Mouse (Mus musculus): ENCODE data around the gene Selenon.
"Not testable (repeated sequence)": the region's sequence is repeated elsewhere in the genome, so short reads cannot be mapped to it uniquely, and the experiment has no call there.

The Selenon gene

DNA sequence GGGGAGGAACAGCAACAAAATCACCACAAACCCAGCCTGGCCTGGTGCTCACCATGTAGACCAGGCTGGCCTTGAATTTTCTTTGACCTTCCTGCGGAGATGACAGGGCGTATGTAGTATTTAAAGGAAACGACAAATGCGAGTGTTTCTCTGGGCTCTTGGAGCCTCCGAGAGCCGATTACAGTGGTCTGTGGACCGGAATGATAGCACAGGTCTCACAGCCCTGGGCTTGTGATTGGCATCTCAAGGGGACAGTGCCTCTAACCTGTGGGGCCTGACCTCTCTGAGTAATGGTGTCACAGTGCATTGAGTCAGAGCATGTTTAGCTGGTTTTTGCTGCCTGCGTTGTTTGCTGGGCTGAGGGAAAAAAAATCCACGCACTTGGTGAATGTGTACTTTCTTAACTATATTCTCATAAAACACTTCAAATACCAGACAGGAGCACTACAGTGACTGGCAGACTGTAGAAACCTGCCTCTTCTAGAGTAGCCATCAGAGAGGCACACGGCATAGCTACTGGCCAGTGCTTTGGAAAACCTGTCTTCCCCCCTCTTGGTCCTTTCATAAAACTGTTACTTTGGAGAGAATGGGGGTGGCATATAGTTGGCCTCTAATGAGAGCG is 37.5 kb downstream of the Selenon start:
- in situ Hi-C loops (cut with MboI; ENCODE audit: unreplicated experiment in 2 of 2): no loop called here

DNA sequence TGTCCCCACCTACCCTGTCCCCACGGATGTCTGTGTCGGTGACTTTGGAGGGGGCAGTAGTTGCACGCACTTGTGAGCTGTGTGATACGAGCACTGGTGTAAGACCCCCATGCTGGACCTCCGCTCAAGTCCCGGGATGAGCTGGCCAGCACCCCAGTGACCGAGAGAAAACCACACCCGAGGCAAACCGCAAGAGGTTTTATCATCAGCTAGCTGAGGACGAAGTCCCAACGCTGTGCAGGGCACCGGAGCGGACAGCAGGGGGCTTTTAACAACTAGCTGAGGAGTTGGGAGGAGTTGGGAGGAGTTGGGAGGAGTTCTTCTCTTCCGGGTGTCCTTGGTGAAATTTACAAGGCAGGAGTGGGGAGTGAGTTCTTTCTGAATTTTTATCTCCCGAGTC is 39.2 kb downstream of the Selenon start:
- in situ Hi-C loops (cut with MboI; ENCODE audit: unreplicated experiment in 2 of 2): no loop called here

- in situ Hi-C loops (cut with MboI; ENCODE audit: unreplicated experiment in 2 of 2): no loop called here
Measured at GRCm38 (mm10) chr4:134511730-134512129, 40.2 kb downstream of the Selenon start.

GRCm38 (mm10) chr4:134510845-134511411 is 41.0 kb downstream of the Selenon start, which contains the start of gene Aunip:
Aunip (plus strand) TSS chr4:134510999.
- in situ Hi-C loops (cut with MboI; ENCODE audit: unreplicated experiment in 2 of 2): no loop called here

DNA sequence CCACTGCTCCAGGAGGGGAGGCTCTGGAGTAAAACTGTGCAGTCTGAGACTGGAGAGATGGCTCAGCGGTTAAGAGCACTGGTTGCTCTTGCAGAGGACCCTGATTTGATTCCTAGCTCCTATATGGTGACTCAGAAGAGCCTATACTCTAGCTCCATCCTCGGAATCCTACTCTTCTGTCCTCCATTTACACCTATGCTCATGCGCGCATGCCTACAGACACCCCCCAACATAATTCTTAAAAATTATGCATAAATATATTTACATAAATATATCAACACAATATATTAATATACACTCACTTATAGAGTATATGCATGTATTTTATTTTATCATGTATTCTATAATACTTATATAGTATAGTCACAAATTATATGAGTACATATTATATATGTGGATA is 41.6 kb downstream of the Selenon start:
- in situ Hi-C loops (cut with MboI; ENCODE audit: unreplicated experiment in 2 of 2): no loop called here

GRCm38 (mm10) chr4:134506713-134507112 is 45.3 kb downstream of the Selenon start:
- in situ Hi-C loops (cut with MboI; ENCODE audit: unreplicated experiment in 2 of 2): no loop called here

- in situ Hi-C loops (cut with MboI; ENCODE audit: unreplicated experiment in 2 of 2): no loop called here
Measured at GRCm38 (mm10) chr4:134505966-134506594, 45.9 kb downstream of the Selenon start.

DNA sequence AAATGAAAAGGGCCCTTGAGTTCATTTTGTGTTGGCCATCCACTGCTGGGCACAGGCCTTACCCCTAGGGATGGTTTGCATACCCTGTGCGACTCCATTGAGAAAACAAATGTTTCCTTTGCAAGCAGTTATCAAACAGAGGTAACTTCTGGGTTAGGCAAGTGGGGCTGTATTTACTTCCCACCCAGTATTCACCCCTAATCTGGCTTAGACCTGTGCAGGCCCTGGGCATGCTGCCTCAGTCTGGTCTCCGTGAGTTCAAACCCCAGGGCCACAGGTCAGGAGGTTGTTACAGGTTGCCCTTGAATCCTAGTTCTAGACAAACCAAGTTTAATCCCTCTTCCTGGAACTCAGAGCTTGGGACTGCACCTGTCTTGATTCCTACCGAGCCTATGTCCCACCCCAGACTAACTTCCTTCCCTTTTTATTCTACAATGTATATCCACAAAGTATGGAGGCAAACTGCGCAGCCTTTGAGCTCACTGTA is 46.6 kb downstream of the Selenon start:
- in situ Hi-C loops (cut with MboI; ENCODE audit: unreplicated experiment in 2 of 2): no loop called here

GRCm38 (mm10) chr4:134503686-134504357 is 48.1 kb downstream of the Selenon start:
- in situ Hi-C loops (cut with MboI; ENCODE audit: unreplicated experiment in 2 of 2): no loop called here

DNA sequence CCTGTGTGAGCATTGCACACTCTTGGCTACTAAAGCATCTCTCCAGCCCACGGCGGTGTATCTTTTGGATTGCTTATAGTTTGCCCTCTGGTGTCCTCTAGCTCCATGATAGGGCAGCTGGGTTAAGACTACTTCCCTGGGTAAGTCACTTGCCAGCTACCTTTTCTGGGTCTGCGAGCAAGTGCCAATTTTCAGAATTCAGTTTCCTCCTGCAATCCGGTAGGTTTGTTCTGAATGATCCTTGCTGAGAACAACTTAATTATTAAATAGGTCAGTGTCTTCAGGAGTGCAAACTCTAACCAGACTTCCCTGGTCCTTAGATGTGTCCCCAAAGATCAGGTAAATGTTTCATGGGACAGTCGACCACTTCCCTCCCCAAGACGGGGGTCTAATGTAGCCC is 50.9 kb downstream of the Selenon start:
- in situ Hi-C loops (cut with MboI; ENCODE audit: unreplicated experiment in 2 of 2): no loop called here

- in situ Hi-C loops (cut with MboI; ENCODE audit: unreplicated experiment in 2 of 2): not testable (repeated sequence)
Measured at GRCm38 (mm10) chr4:134498983-134499382, 53.0 kb downstream of the Selenon start.

DNA sequence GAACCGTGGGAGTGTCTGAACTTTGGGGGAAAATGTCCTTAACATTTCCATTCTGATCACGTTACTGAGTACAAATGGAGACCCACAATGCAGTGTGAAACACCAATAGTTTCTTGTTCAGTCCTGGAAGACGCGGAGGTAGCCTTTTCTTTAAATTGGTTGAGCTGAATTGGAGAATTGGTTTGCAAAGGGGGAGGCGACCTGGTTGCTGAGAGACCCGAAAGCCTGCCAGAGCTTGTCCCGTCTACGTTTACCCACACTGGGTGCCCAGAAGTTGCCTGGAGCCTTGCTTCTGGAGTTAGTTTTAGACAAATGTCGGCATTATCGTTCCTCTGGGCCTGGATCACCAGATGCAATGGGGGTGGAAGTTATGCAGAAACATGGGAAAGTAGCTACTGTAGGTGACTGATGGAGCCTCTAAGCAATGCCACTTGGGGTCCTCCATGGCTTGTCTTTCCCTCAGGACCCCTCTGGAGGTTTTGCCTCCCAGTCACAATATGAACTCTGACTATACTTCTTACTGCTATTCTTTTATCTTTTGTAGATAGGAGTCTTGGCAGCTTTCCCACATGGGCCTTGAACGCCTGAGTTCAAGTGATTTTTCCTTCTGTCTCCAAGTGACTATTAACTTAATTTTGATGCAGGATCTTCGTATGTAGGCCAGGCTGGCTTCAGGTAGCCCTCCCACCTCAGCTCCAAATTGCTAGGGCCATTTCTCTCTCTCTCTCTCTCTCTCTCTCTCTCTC is 53.8 kb downstream of the Selenon start:
- in situ Hi-C loops (cut with MboI; ENCODE audit: unreplicated experiment in 2 of 2): no loop called here

DNA sequence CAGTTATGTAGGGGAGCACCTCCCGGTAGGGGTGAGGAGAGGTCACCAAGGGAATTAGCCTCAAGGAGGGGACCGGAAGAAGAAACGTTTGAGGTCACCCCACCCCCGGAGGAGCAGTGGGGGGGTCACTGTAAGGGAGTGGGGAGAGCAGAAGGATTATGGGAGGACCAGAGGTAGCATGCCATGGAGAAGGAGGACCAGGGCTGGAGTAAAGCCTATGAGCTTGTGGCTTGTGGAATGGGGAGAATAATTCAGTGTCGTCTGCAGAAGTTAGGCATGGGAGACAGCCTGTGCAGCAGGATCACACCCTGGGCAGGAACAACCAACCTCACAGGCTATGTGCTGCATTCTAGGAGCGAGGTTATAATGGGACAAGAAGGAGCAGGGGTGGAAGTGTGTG is 54.7 kb downstream of the Selenon start:
- in situ Hi-C loops (cut with MboI; ENCODE audit: unreplicated experiment in 2 of 2): no loop called here

DNA sequence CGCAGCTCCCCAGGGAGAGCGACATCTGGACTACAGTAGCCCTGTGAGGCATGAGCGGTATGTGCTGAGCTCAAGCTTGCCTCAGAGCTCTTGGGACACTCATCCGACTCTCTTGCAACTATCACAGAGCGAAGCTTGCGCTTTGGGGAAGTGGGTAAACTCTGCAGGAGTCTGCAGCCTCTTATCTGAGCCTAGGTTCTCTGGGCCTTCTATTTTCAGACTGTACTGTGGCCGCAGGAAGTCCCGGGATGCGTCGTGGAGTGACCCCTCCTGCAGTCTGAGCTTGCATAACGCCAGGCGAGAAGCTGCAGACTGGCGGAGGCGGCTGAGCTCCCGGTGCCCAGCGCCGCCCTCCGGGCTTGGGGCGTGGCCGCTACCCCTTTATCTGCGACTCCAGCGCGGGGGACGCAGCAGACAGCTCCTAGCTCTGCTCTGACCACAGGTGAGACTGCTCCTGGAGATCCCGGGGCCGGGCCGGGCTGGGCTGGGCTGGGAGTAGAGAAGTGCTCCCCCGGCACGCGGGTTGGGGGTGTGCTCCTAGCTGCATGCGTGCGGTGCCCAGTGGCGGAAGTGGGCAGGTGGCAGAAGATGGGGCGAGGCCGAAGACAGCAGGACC is 55.3 kb downstream of the Selenon start, which contains the start of gene Paqr7:
Gene Paqr7 (plus strand): TSS at position 103 of the 616 bp plus-strand sequence.
- in situ Hi-C loops (cut with MboI; ENCODE audit: unreplicated experiment in 2 of 2): no loop called here

DNA sequence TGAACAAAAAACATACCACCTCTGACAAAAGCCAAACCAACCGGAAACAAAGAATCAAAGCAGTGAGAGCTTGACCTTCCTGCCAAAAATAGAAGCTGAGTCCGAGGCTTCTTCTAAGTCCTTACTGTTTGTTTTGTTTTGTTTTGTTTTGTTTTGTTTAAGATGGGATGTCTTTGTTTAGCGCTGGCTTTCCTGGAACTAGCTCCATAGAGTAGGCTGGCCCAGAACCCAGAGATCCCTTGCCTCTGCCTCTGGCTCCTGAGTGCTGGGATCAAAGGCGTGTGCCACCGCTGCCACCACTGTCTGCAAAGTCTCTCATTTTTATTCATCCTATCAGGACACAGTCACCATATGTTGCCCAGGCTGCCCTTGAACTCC is 56.4 kb downstream of the Selenon start:
- in situ Hi-C loops (cut with MboI; ENCODE audit: unreplicated experiment in 2 of 2): no loop called here

GRCm38 (mm10) chr4:134494780-134495545 is 57.0 kb downstream of the Selenon start:
- in situ Hi-C loops (cut with MboI; ENCODE audit: unreplicated experiment in 2 of 2): no loop called here

DNA sequence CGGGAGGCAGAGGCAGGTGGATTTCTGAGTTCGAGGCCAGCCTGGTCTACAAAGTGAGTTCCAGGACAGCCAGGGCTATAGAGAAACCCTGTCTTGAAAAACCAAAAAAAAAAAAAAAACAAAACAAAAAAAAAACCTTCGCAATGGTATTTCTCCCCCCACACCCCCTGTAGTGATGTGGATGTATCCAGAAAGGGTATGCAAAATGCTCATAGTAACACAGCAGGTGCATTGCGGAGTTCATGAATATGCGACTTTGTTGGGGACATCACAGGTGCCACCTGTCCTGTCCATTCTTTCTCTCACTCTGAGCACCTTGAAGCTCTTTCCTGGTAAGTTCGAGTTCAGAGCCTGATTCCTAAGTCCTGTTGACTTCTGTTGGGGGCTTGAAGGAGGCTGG is 57.8 kb downstream of the Selenon start:
- in situ Hi-C loops (cut with MboI; ENCODE audit: unreplicated experiment in 2 of 2): not testable (repeated sequence)

DNA sequence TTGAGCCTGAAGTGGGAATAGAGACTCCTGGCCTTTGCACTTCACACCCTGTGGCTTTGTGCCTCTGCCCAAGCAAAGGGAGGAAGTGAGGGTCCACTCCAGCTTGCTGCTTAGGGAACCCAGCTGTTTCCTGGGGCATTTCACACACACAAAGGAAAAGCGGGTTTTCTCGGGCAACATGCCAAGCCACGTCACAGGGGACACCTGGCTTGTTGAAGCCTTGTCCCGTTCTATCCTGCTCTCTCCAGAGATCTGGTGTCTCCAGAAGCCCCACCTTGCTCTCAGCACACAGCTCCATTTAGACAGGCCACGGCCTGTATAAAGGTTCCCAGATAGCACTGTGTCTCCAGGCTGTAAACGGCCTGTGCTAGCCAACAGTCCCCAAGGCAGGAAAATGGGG is 60.2 kb downstream of the Selenon start:
- in situ Hi-C loops (cut with MboI; ENCODE audit: unreplicated experiment in 2 of 2): no loop called here

- in situ Hi-C loops (cut with MboI; ENCODE audit: unreplicated experiment in 2 of 2): no loop called here
Measured at GRCm38 (mm10) chr4:134489986-134490665, 61.8 kb downstream of the Selenon start.

All from v-Abl transformed pro-B cells (cell line).